Mouse (Mus musculus) heart, postnatal 0 days (tissue): ENCODE measurements around the gene Wdr46. TPM values are rescaled to one million over a fixed set of nuclear protein-coding genes. Genes with fewer than 3 reads are reported as not detected.
A peak's percentile ranks its signal among the peaks of the same experiment; 100 is the strongest.

Experiments
- ATAC-seq: fragments of 200-750 bp; cut with Nextera tagmentation; 2 replicates; pipeline ENCODE4 v1.8.0; 2017; ENCODE audit warnings: low read depth, moderate number of reproducible peaks, moderate library complexity; ENCODE audit not compliant: insufficient read depth
- DNase-seq: peaks from one replicate; pipeline ENCODE4 v3.0.0-alpha.2; 2016; ENCODE audit warnings: low spot score
- H3K27ac ChIP-seq: fragments of 300-500 bp; sonication (generic); 2 replicates; pipeline ENCODE4 v1.5.1; 2014; ENCODE audit warnings: low read depth, mild to moderate bottlenecking
- H3K27me3 ChIP-seq: fragments of 300-500 bp; sonication (generic); 2 replicates; pipeline ENCODE4 v1.6.1; 2014; ENCODE audit warnings: low read length, mixed read lengths; ENCODE audit not compliant: control insufficient read depth, insufficient read depth
- H3K36me3 ChIP-seq: fragments of 300-500 bp; sonication (generic); replicated peaks from 2 replicates; pipeline ENCODE4 v1.6.1; 2014; ENCODE audit warnings: low read length, mixed read lengths; ENCODE audit not compliant: control insufficient read depth, insufficient read depth
- H3K4me1 ChIP-seq: fragments of 300-500 bp; sonication (generic); 2 replicates; pipeline ENCODE4 v1.6.1; 2014; ENCODE audit warnings: antibody characterized with exemption; ENCODE audit not compliant: control insufficient read depth, insufficient read depth
- H3K4me2 ChIP-seq: fragments of 300-500 bp; sonication (generic); 2 replicates; pipeline ENCODE4 v1.6.1; 2014; ENCODE audit warnings: low read depth, mild to moderate bottlenecking, low read length, moderate library complexity
- H3K4me3 ChIP-seq: fragments of 300-500 bp; sonication (generic); 2 replicates; pipeline ENCODE4 v1.5.1; 2014; ENCODE audit warnings: low read depth, low read length
- H3K9ac ChIP-seq: fragments of 300-500 bp; sonication (generic); replicated peaks from 2 replicates; pipeline ENCODE4 v1.6.1; 2014; ENCODE audit warnings: low read depth, low read length, mixed read lengths
- H3K9me3 ChIP-seq: fragments of 300-500 bp; sonication (generic); replicated peaks from 2 replicates; pipeline ENCODE4 v1.6.1; 2016; ENCODE audit warnings: low read length; ENCODE audit not compliant: control insufficient read depth
- CTCF ChIP-seq: IDR thresholded peaks from 2 replicates; pipeline ENCODE4 v1.5.1; 2016; ENCODE audit warnings: antibody characterized with exemption, control low read depth, low read depth
- EP300 ChIP-seq: IDR thresholded peaks from 2 replicates; pipeline ENCODE4 v1.6.1; 2016; ENCODE audit warnings: antibody characterized with exemption, low read depth
- WGBS: fragments of 180-500 bp; shearing (Covaris S2); extraction: QIAGEN DNeasy Blood & Tissue Kit; methylation state at CpG from one replicate; pipeline ENCODE4 v1.1.7; 2014; 5-methylcytosine and 5-hydroxymethylcytosine counted together
- polyA plus RNA-seq: library from polyadenylated mRNA; unstranded; fragments of >200 nt; fragmentation: Nextera tagmentation; extraction: Ambion mirVana; gene quantifications from 2 replicates; pipeline ENCODE4 v1.2.1, GENCODE M21; 2015
- total RNA-seq: library from RNA; depleted of rRNA; stranded (reverse); fragments of >200 nt; gene quantifications from 2 replicates; pipeline ENCODE4 v1.2.3, GENCODE M21; 2014; ENCODE audit warnings: low replicate concordance

The Wdr46 gene
- total and polyA plus RNA-seq, 2 experiments from 2014 or later = 6.7 to 11.1 TPM

DNA sequence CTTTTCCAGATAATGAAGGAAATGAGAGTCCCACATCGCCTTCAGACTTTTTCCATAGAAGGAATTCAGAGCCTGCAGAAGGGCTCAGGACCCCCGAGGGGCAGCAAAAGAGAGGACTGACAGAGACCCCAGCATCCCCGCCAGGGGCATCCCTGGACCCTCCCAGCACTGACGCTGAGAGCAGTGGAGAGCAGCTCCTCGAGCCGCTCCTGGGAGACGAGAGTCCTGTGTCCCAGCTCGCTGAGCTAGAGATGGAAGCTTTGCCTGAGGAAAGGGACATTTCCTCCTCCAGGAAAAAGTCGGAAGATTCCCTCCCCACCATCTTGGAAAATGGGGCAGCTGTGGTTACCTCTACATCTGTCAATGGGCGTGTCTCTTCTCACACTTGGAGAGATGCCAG lies 27.2 kb upstream of the Wdr46 start:
- Histone ChIP-seq H3K4me3 (no peak overlapping the region), H3K27ac (no peak overlapping the region), H3K27me3 (no peaks in the 10 kb centered on the region), H3K9ac (no peak overlapping the region), H3K4me1 (peaks cover 9% of the 10 kb centered on the region), H3K9me3 (no peaks in the 10 kb centered on the region), H3K4me2 (no peak overlapping the region), H3K36me3 (peaks cover 45% of the 10 kb centered on the region)
- TF ChIP-seq EP300 = no peak
- no peak for TF ChIP-seq CTCF
- ATAC-seq (no peak), DNase-seq (no peak)
- 86% methylated on average over 10 of the region's 10 CpGs for WGBS

DNA sequence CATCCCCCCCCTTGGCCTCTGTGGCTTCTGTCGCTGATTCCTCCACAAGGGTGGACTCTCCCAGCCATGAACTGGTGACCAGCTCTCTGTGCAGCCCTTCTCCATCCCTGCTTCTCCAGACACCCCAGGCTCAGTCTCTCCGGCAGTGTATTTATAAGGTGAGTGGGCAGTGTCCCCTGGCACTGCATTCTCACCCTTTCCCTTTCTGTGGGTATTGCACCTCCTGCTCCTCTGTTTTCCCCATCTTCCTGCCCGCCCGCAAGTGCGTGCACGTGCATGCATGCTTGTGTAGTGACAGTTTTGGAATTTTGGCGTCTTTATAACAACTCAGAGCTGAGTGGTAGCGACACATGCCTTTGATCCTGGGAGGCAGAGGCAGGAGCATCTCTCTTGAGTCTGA lies 26.6 kb upstream of the Wdr46 start:
- 95% methylated on average over 8 of the region's 8 CpGs for WGBS
- H3K36me3 ChIP-seq = peaks cover 45% of the 10 kb centered on the region
- DNase-seq = no peak
- H3K4me3 ChIP-seq = no peak overlapping the region
- no peaks in the 10 kb centered on the region for H3K9me3 ChIP-seq
- no peak overlapping the region for H3K27ac ChIP-seq
- ATAC-seq = no peak
- H3K9ac ChIP-seq = no peak overlapping the region
- no peaks in the 10 kb centered on the region for H3K27me3 ChIP-seq
- peaks cover 8% of the 10 kb centered on the region for H3K4me1 ChIP-seq
- TF ChIP-seq CTCF = no peak
- TF ChIP-seq EP300 = no peak
- no peak overlapping the region for H3K4me2 ChIP-seq

- DNase-seq (no peak), ATAC-seq (no peak)
- no peak overlapping the region for H3K4me2 ChIP-seq
- peaks cover 45% of the 10 kb centered on the region for H3K36me3 ChIP-seq
- H3K9ac ChIP-seq = no peak overlapping the region
- 65% methylated on average over 13 of the region's 13 CpGs for WGBS
- H3K9me3 ChIP-seq = no peaks in the 10 kb centered on the region
- peak overlapping the region; percentile 72; the same call in 1 of the 2 replicates for H3K27ac ChIP-seq
- no peak overlapping the region for H3K4me3 ChIP-seq
- peaks cover 8% of the 10 kb centered on the region for H3K4me1 ChIP-seq
- H3K27me3 ChIP-seq = no peaks in the 10 kb centered on the region
- TF ChIP-seq EP300 (no peak), CTCF (0 out of 2 replicates have a peak, but pooled peaks have one; percentile 10)
Measured at GRCm38 (mm10) chr17:33914969-33915391, 25.5 kb upstream of the Wdr46 start.

GRCm38 (mm10) chr17:33915671-33916250 lies 24.7 kb upstream of the Wdr46 start, which contains the start of the genes Tapbp and Zbtb22:
Tapbp (plus strand) TSS chr17:33915899.
Zbtb22 (plus strand) TSS chr17:33915904.
- TF ChIP-seq EP300 (peak; percentile 86), CTCF (no peak)
- peak within 1 kb of the TSS; percentile 72 for H3K27ac ChIP-seq
- no peaks in the 10 kb centered on the region for H3K9me3 ChIP-seq
- DNase-seq (peak; percentile 100), ATAC-seq (peak; percentile 92)
- no peaks in the 10 kb centered on the region for H3K27me3 ChIP-seq
- H3K4me3 ChIP-seq = peak within 1 kb of the TSS; percentile 74
- peak within 1 kb of the TSS; percentile 73 for H3K9ac ChIP-seq
- WGBS = under 1% methylated on average over 31 of the region's 34 CpGs
- H3K4me1 ChIP-seq = peaks cover 5% of the 10 kb centered on the region; the same call in 1 of the 2 replicates
- H3K36me3 ChIP-seq = peaks cover 41% of the 10 kb centered on the region
- H3K4me2 ChIP-seq = peak within 1 kb of the TSS; percentile 69

GRCm38 (mm10) chr17:33916294-33916693 lies 24.2 kb upstream of the Wdr46 start:
- Histone ChIP-seq H3K36me3 (peaks cover 36% of the 10 kb centered on the region), H3K4me2 (peak overlapping the region; percentile 69), H3K9ac (peak overlapping the region; percentile 73), H3K27me3 (no peaks in the 10 kb centered on the region), H3K27ac (peak overlapping the region; percentile 72), H3K4me1 (peaks cover 5% of the 10 kb centered on the region; the same call in 1 of the 2 replicates), H3K9me3 (no peaks in the 10 kb centered on the region), H3K4me3 (peak overlapping the region; percentile 74)
- ATAC-seq (no peak), DNase-seq (no peak)
- TF ChIP-seq CTCF = no peak
- WGBS = under 1% methylated on average over 14 of the region's 20 CpGs
